Mouse (Mus musculus) liver, embryonic 15.5 days (tissue): ENCODE measurements around the gene Igf1r. TPM values are rescaled to one million over a fixed set of nuclear protein-coding genes. Genes with fewer than 3 reads are reported as not detected.

ENCODE experiments used
- ATAC-seq: fragments of 200-750 bp; cut with Nextera tagmentation; 2 replicates; pipeline ENCODE4 v1.8.0; 2017; ENCODE audit warnings: moderate number of reproducible peaks, mild to moderate bottlenecking, moderate library complexity; ENCODE audit not compliant: insufficient read depth
- H3K27ac ChIP-seq: fragments of 300-500 bp; sonication (generic); replicated peaks from 2 replicates; pipeline ENCODE4 v1.5.1; 2015; ENCODE audit warnings: mild to moderate bottlenecking, inconsistent platforms
- H3K27me3 ChIP-seq: fragments of 300-500 bp; sonication (generic); 2 replicates; pipeline ENCODE4 v1.6.1; 2015; ENCODE audit warnings: mild to moderate bottlenecking, inconsistent platforms
- H3K36me3 ChIP-seq: fragments of 300-500 bp; sonication (generic); replicated peaks from 2 replicates; pipeline ENCODE4 v1.6.1; 2015; ENCODE audit warnings: moderate library complexity, mild to moderate bottlenecking, inconsistent platforms
- H3K4me1 ChIP-seq: fragments of 300-500 bp; sonication (generic); replicated peaks from 2 replicates; pipeline ENCODE4 v1.6.1; 2015; ENCODE audit warnings: inconsistent platforms
- H3K4me2 ChIP-seq: fragments of 300-500 bp; sonication (generic); 2 replicates; pipeline ENCODE4 v1.6.1; 2015; ENCODE audit warnings: moderate library complexity, mild to moderate bottlenecking, inconsistent platforms
- H3K4me3 ChIP-seq: fragments of 300-500 bp; sonication (generic); replicated peaks from 2 replicates; pipeline ENCODE4 v1.5.1; 2015; ENCODE audit warnings: mild to moderate bottlenecking, inconsistent platforms
- H3K9ac ChIP-seq: fragments of 300-500 bp; sonication (generic); 2 replicates; pipeline ENCODE4 v1.6.1; 2015; ENCODE audit warnings: moderate library complexity, mild to moderate bottlenecking, inconsistent platforms
- H3K9me3 ChIP-seq: fragments of 300-500 bp; sonication (generic); replicated peaks from 2 replicates; pipeline ENCODE4 v1.6.1; 2016; ENCODE audit warnings: inconsistent platforms
- WGBS: fragments of 180-500 bp; shearing (Covaris S2); methylation state at CpG from one replicate; pipeline ENCODE4 v1.1.7; 2015; ENCODE audit warnings: mixed read lengths; ENCODE audit not compliant: insufficient replicate concordance; 5-methylcytosine and 5-hydroxymethylcytosine counted together
- polyA plus RNA-seq: library from polyadenylated mRNA; unstranded; fragments of >200 nt; fragmentation: Nextera tagmentation; extraction: Ambion mirVana; gene quantifications from 2 replicates; pipeline ENCODE4 v1.2.1, GENCODE M21; 2015

Gene Igf1r
- polyA plus RNA-seq, 1 experiment from 2014 or later = 2.6 TPM

DNA sequence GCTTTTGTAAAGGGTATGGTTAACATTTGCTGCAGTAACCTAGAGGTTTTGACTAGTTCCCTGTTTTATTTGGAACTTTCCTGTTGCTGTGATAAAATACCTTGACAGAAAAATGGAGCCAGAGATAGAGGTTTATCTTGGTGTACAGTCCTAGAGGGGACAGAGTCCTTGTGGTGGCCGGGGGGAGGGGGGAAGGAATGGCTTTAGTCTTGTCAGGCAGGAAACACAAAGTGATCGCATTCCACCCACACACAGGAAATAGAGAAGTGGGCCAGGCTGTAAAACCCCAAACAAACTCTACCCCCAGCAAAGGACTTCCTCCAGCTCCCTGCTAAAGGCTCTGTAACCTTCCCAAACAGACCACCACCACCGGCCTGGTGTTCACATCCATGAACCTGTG is 211.4 kb downstream of the Igf1r start:
- Histone ChIP-seq H3K4me1 (peaks cover 20% of the 10 kb centered on the region), H3K36me3 (0 out of 2 replicates have a peak, but pooled peaks cover 5% of the 10 kb centered on the region), H3K9me3 (no peaks in the 10 kb centered on the region), H3K4me2 (no peak overlapping the region), H3K9ac (no peak overlapping the region), H3K27me3 (no peaks in the 10 kb centered on the region), H3K4me3 (no peak overlapping the region), H3K27ac (0 out of 2 replicates have a peak overlapping the region, but pooled peaks have one; percentile 33)
- 8% methylated on average over 3 of the region's 3 CpGs for WGBS
- ATAC-seq = no peak

DNA sequence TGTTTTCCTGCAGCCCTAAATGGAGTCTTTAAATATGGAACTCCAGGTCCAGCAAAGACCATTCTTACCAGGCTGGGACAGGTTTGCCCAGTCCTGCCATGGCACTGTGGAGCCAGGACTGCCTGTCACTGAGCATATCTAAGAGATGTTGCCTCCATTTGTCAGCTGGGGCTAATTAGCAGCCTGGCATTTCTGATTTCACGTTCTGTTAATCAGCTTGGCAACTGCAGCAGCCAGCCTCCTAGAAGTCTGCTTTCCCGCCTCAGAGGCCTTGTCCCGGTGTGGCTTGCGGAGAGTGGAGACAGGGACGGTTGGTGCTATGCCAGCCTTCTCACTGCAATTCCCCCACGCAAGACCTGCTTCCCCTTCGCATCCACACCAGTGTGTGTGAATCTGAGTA is 220.1 kb downstream of the Igf1r start:
- WGBS = 82% methylated on average over 7 of the region's 7 CpGs
- H3K4me1 ChIP-seq = no peaks in the 10 kb centered on the region
- H3K27me3 ChIP-seq = no peaks in the 10 kb centered on the region
- H3K4me3 ChIP-seq = no peak overlapping the region
- ATAC-seq = no peak
- no peak overlapping the region for H3K4me2 ChIP-seq
- H3K27ac ChIP-seq = no peak overlapping the region
- 0 out of 2 replicates have a peak, but pooled peaks cover 3% of the 10 kb centered on the region for H3K36me3 ChIP-seq
- no peak overlapping the region for H3K9ac ChIP-seq
- no peaks in the 10 kb centered on the region for H3K9me3 ChIP-seq

DNA sequence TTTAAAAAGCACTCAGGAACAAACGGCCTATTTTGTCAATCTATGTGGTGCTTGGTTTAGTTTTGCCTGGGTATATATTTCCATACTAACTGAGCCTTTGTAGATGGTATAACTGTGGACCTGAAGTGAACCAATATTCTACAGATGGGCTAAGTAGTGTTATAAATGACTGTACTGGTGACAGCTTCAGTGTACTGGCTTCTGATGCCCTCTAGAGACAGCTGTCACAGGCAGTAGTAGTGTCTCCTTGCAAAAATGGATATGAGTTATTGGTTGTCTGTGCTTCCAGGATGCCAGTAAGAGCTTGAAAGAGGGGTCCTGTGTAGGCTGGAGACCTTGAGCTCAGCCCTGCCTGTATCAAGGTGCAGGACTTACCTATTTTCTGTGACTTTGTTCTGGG is 227.0 kb downstream of the Igf1r start:
- Histone ChIP-seq H3K9me3 (no peaks in the 10 kb centered on the region), H3K27ac (no peak overlapping the region), H3K4me2 (no peak overlapping the region), H3K36me3 (peaks cover 8% of the 10 kb centered on the region), H3K9ac (no peak overlapping the region), H3K4me1 (peaks cover 13% of the 10 kb centered on the region), H3K4me3 (no peak overlapping the region), H3K27me3 (no peaks in the 10 kb centered on the region)
- no peak for ATAC-seq
- WGBS = 68% methylated on average over 1 of the region's 1 CpGs

DNA sequence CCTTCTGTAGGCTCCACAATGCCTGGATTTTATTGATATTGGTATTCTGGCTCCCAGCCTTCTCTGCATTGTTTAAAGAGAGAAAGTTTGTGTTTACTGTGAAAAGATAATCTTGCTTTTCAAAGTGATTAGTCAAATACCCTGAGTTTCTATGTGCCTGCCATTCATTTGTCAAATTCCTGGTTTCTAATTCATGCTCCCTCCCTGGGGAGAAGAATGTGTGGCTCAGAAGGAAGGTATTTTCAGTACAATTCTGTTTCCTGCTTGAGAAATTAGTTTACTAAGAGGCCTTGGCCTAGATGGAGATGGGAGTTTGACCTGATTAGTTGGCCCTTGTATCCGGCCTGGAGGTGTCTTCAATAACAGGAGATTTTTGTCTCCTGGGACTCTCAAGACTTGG is 228.5 kb downstream of the Igf1r start:
- Histone ChIP-seq H3K4me3 (no peak overlapping the region), H3K27ac (no peak overlapping the region), H3K36me3 (peaks cover 15% of the 10 kb centered on the region), H3K27me3 (no peaks in the 10 kb centered on the region), H3K9ac (no peak overlapping the region), H3K4me2 (no peak overlapping the region), H3K9me3 (no peaks in the 10 kb centered on the region), H3K4me1 (peaks cover 13% of the 10 kb centered on the region)
- WGBS = 68% methylated on average over 1 of the region's 1 CpGs
- ATAC-seq = no peak

DNA sequence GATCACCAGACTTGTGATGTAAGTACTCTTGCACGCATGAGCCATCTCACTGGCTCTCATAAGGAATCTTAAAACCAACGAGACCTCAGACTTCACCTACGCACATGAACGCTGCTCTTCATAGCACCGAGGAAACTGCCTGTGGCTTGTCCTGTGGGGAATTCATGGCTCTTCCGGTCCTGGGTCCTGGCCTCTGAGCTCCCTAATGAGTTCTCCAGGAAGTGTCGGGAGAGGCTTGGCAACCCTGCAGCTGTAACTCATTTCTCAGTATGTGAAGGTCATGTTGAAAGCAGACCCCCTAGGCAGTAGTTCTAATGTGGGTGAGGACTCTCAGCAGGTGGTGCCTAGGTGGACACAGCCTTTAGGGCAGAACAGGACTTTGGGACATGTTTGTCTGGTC is 229.4 kb downstream of the Igf1r start:
- Histone ChIP-seq H3K4me3 (no peak overlapping the region), H3K4me2 (no peak overlapping the region), H3K9me3 (no peaks in the 10 kb centered on the region), H3K4me1 (peaks cover 13% of the 10 kb centered on the region), H3K27ac (no peak overlapping the region), H3K36me3 (peaks cover 20% of the 10 kb centered on the region), H3K9ac (no peak overlapping the region), H3K27me3 (no peaks in the 10 kb centered on the region)
- no peak for ATAC-seq
- WGBS = 68% methylated on average over 7 of the region's 7 CpGs

DNA sequence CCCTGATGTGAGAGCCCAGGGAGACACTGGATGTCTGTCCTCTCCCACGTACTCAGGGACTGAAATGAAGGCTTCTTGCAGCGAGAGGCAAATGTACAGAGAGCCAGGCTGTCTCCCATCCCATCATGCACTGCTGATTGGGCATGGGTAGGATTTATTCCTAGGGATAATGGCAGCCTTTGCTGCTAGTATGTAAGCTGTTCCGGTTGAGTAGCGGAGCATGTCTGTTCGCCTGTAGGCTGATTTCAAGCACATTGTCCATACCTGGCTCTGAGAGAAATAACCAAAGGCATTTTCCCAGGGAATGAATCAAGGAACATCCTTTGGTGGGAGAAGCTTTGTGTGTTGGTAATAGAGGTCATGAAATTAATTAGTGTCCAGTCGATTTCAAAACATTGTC is 230.1 kb downstream of the Igf1r start:
- Histone ChIP-seq H3K4me2 (no peak overlapping the region), H3K36me3 (peaks cover 21% of the 10 kb centered on the region), H3K9ac (no peak overlapping the region), H3K4me1 (peaks cover 13% of the 10 kb centered on the region), H3K9me3 (no peaks in the 10 kb centered on the region), H3K27ac (no peak overlapping the region), H3K4me3 (no peak overlapping the region), H3K27me3 (no peaks in the 10 kb centered on the region)
- ATAC-seq = no peak
- 76% methylated on average over 6 of the region's 6 CpGs for WGBS

DNA sequence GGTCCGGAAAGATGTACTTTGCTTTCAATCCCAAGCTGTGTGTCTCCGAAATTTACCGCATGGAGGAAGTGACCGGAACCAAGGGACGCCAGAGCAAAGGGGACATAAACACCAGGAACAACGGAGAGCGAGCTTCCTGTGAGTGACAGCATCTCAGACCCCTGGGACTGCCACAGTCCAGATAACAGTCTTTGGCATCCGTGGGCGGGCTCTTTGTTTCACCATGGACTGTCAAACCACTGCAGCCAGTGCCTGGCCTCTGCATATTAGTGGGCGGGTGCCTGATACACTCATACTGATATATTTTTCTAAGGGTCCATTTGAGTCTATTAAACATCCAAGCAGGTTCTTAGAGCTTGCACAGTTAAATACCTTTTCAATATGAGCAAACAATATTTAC is 230.8 kb downstream of the Igf1r start:
- no peak overlapping the region for H3K9ac ChIP-seq
- H3K4me2 ChIP-seq = 0 out of 2 replicates have a peak overlapping the region, but pooled peaks have one; percentile 10
- H3K27ac ChIP-seq = no peak overlapping the region
- WGBS = 28% methylated on average over 10 of the region's 10 CpGs
- H3K36me3 ChIP-seq = peaks cover 21% of the 10 kb centered on the region
- H3K9me3 ChIP-seq = no peaks in the 10 kb centered on the region
- ATAC-seq = no peak
- no peaks in the 10 kb centered on the region for H3K27me3 ChIP-seq
- H3K4me3 ChIP-seq = no peak overlapping the region
- H3K4me1 ChIP-seq = peaks cover 17% of the 10 kb centered on the region

DNA sequence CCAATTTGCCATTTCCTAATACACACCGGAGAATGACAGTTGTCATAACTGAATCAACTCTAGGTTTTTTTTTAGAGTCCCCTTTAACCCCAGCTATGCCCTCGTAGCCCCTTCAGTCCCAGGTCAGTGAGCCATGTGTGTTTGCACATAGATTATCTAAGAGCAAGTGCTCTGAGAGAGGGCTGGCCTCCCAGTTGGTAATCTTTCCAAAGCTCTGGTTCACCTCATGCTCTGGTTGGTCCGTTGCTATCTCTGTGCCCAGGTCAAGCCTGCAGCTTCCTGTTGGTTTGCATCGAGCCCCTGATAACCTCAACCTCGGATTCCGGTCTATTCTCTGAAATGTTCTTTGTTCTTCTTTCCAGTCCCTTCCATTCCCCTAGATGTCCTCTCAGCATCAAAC is 236.6 kb downstream of the Igf1r start:
- peak overlapping the region; percentile 50 for H3K4me2 ChIP-seq
- no peak overlapping the region for H3K9ac ChIP-seq
- no peak overlapping the region for H3K4me3 ChIP-seq
- H3K4me1 ChIP-seq = peaks cover 25% of the 10 kb centered on the region
- ATAC-seq = peak; percentile 80
- WGBS = 6% methylated on average over 6 of the region's 6 CpGs
- 0 out of 2 replicates have a peak overlapping the region, but pooled peaks have one; percentile 48 for H3K27ac ChIP-seq
- H3K36me3 ChIP-seq = peaks cover 48% of the 10 kb centered on the region
- H3K27me3 ChIP-seq = no peaks in the 10 kb centered on the region
- H3K9me3 ChIP-seq = no peaks in the 10 kb centered on the region

DNA sequence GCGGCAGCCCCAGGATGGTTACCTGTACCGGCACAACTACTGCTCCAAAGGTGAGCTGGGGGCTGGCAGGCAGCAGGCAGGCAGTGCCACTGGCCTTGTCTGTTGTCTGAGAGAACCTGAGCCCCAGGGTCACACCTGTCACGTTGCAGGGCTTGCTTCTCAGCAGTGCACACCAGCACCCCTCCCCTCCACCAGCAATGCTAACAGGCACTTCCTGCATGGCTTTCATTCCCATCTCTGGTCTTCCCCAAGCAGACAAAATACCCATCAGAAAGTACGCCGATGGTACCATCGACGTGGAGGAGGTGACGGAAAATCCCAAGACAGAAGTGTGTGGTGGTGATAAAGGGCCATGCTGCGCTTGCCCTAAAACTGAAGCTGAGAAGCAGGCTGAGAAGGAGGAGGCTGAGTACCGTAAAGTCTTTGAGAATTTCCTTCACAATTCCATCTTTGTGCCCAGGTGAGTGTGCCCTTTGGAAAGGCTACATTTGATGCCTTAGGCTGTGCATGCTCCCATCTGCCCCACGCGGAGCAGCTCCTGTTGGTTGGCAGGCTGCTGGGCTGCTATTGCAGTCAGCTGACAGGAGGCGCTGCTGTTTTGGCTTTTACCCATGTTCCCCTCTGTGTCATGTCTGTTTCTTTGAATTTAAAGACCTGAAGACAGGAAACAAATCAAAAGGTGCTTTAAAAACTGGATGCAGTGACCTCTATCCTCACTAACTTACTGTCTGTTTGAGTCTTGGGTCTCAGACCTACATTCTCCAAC is 237.2 kb downstream of the Igf1r start:
- no peak for ATAC-seq
- whole genome bisulfite sequencing = 22% methylated on average over 13 of the region's 13 CpGs
- H3K4me2 ChIP-seq = peak overlapping the region; percentile 50
- H3K4me1 ChIP-seq = peaks cover 25% of the 10 kb centered on the region
- H3K4me3 ChIP-seq = no peak overlapping the region; the same call in 1 of the 2 replicates
- H3K36me3 ChIP-seq = peaks cover 48% of the 10 kb centered on the region
- no peaks in the 10 kb centered on the region for H3K27me3 ChIP-seq
- H3K9ac ChIP-seq = no peak overlapping the region
- H3K9me3 ChIP-seq = no peaks in the 10 kb centered on the region
- H3K27ac ChIP-seq = 0 out of 2 replicates have a peak overlapping the region, but pooled peaks have one; percentile 48

DNA sequence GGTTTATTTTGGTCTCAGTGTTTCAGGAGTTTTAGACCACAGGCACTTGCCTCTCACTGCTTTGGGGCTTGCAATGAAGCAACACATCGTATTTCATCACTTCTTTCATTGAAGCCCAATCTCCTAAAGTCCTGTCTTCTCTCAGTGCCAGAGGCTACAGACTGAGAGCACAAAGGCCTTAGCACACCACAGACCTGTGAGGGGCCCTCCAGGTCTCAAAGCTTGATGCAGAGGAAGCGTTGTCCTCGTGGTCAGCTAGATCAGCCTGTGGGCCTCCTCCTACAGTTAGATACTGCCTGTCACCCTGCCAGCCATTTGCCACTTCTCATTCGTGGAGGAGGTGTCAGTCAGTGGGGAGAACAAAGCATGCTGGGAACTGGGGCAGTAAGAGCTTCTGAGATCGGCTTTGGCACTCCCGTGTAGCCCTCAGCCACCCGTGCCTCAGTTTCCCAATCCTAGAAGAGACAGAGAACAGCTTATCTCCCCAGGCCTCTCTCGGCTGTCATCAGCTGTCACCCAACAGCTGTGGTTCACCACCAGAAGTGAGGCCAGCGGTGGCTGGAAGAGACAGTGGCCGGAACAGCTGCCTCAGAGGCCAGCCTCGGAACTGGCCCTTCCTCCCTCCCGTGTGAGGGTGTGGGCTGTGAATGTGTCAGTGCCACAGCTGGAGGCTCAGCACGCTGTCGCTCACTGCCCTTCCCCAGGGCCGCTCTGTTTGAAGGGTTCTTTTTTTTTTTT is 241.5 kb downstream of the Igf1r start:
- Histone ChIP-seq H3K4me1 (peaks cover 14% of the 10 kb centered on the region), H3K36me3 (peaks cover 55% of the 10 kb centered on the region), H3K9ac (no peak overlapping the region), H3K27me3 (no peaks in the 10 kb centered on the region), H3K27ac (no peak overlapping the region), H3K9me3 (no peaks in the 10 kb centered on the region), H3K4me2 (no peak overlapping the region), H3K4me3 (no peak overlapping the region)
- WGBS = 45% methylated on average over 15 of the region's 15 CpGs
- no peak for ATAC-seq

DNA sequence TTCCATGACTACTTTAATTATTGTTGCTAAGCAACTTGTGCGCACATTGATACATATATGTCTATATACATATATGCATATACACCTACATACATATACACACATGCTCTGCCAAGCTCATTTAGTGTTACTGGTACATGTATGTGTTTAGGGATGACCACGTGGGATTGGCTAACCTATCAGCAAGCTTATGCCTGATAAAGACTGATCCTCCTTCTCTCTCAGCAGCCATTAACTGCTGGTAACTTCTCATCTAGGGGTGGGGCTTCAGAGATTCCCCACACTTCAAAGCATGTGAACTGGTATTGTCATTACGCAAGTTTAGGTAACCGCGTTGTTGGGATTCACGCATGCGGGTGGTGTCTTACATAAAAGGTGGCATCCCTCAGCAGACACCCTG is 247.0 kb downstream of the Igf1r start:
- 80% methylated on average over 7 of the region's 7 CpGs for WGBS
- H3K4me1 ChIP-seq = peaks cover 5% of the 10 kb centered on the region; the same call in 1 of the 2 replicates
- no peak for ATAC-seq
- H3K36me3 ChIP-seq = peaks cover 39% of the 10 kb centered on the region
- no peak overlapping the region for H3K4me3 ChIP-seq
- no peak overlapping the region for H3K27ac ChIP-seq
- no peaks in the 10 kb centered on the region for H3K27me3 ChIP-seq
- no peaks in the 10 kb centered on the region for H3K9me3 ChIP-seq
- no peak overlapping the region for H3K9ac ChIP-seq
- no peak overlapping the region for H3K4me2 ChIP-seq
